Mouse (Mus musculus) cortical plate, adult 2 months (tissue): ENCODE results near the gene Hdac9.

Experiments
- CTCF ChIP-seq: fragments of 200-500 bp; IDR thresholded peaks from 2 replicates; pipeline ENCODE4 v1.5.1; 2011; ENCODE audit warnings: mild to moderate bottlenecking, control low read depth, low read length; ENCODE audit not compliant: insufficient read depth; ENCODE audit errors: extremely low read depth
- POLR2A ChIP-seq: fragments of 200-500 bp; IDR thresholded peaks from 2 replicates; pipeline ENCODE4 v1.6.1; 2011; ENCODE audit warnings: mild to moderate bottlenecking, low read length, control low read depth; ENCODE audit not compliant: insufficient read depth; ENCODE audit errors: extremely low read depth

- TF ChIP-seq CTCF (no peak), POLR2A (no peak)
These were observed 864.9 kb downstream of the Hdac9 start for GRCm38 (mm10) chr12:34052036-34052435.
